Mouse (Mus musculus) frontal cortex, postnatal 14 days (tissue): ENCODE data around the gene Ror1.
A peak's percentile ranks its signal among the peaks of the same experiment; 100 is the strongest.

Experiments
- DNase-seq, 2 experiments: peaks; one replicate each; pipeline ENCODE4 v3.0.0; 2022; ENCODE audit warnings: low spot score in 2 of 2

Ror1 gene

DNA sequence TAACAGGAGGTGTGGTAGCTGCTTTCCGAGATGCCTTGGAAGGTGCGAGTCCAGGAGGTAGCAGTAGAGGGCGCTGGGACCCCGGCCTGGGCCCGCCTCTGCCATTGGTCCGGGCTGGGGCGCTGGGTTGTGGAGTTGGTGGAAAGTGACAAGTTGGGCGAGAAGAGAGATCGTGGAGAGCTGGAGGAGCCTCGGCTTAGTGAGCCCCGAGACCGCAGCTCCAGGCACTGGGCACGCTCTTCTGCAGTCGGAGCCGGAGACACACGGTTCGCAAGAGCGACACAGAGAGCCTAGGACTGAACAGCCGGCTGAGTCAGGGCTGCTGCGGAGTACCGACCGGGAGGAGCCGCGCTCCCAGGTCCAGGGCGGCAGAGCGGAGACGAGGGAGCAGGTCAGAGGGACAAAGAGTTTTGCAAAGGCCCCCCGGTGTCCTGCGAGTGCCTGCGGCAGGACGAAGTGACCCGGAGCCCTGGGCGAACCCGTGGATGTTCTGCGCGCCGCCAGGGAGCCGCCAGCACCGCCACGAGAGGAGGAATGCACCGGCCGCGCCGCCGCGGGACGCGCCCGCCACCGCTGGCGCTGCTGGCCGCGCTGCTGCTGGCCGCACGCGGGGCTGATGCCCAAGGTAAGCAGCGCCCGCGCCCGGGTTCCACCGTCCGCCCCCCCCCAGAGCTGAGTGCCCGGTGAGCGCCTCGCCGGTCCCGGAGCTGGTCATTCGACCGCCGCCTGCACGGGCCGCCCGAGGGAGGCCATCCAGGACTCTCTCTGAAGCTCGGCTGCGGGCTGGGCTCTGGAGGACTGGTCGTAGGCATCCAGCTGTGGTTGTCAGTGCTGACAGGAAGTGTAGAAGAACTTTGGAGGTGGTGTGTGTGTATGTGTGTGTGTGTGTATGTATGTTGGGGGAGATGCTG lies at the start of gene Ror1:
Ror1 (plus strand) TSS at position 107 of the 911 bp plus-strand sequence.
- peak; percentile 70 to 87 for DNase-seq

GRCm38 (mm10) chr4:100047066-100047465 lies 48.5 kb upstream of the Ror1 start:
- no peak for DNase-seq

- no peak for DNase-seq
Measured at GRCm38 (mm10) chr4:100048351-100048950, 47.1 kb upstream of the Ror1 start.

GRCm38 (mm10) chr4:100051767-100052166 lies 43.8 kb upstream of the Ror1 start:
- DNase-seq: no peak

- no peak for DNase-seq
Measured at GRCm38 (mm10) chr4:100052258-100052657, 43.3 kb upstream of the Ror1 start.

GRCm38 (mm10) chr4:100056046-100056445 lies 39.5 kb upstream of the Ror1 start:
- DNase-seq: no peak

- no peak for DNase-seq
Measured at GRCm38 (mm10) chr4:100056446-100056845, 39.1 kb upstream of the Ror1 start.

- no peak for DNase-seq
Measured at GRCm38 (mm10) chr4:100057381-100057780, 38.2 kb upstream of the Ror1 start.

DNA sequence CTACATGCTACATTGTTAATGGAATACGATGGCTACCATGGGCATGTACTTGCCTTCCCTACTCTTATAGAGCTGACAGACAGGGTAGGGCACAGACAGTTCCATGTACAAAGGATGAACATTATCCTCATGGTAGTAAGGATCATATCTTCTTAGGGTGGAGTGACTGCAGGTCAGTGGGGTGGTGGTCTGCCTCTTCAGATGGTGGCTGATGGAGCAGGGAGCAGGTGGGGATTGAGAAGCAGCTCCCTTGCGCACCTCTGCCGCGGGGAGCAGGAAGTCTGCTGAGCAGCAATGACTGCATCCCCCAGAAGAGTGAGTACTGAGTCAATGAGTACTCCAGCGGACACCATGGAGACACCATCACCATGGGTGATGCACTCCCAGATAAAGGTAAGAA lies 37.0 kb upstream of the Ror1 start:
- no peak for DNase-seq

GRCm38 (mm10) chr4:100059811-100060210 lies 35.8 kb upstream of the Ror1 start:
- no peak for DNase-seq

- DNase-seq: no peak
Measured at GRCm38 (mm10) chr4:100061396-100062066, 34.1 kb upstream of the Ror1 start.

DNA sequence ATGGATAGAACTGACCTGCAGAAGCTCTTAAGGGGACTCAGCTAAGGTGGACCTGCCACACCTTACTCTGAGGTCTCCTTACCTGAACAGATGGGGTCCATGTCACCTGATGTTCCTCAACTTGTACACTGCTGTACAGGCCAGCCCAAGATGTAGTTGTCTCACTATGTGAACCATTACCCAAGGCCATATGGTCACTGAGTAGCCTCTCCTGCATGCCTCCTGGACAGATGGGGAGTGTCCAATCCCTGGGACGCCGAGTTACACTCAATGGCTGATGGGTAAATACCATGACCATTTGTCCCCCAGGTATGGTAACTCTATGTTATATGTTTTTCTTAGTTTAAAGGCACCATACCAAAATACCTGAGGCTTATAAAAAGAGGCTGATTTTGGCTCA lies 29.9 kb upstream of the Ror1 start:
- DNase-seq: no peak

DNA sequence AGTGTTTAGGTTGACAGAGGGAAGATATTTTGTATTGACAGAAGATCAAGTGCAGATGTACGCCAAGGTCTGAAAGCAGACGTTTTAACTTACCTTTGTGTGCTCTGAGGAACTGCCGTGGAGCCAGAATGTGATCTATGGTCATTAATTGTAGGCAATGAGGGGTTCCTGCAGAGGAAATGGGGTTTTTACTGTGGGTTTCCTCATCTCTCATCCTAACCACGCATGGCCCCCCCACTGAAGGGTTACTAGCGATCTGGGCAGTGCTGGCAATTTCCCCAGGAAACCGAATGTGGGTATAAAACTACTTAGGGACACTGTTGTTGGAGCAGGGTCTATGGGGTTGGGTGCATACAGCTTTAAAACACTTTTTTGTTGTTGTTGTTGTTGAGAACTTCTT lies 25.5 kb upstream of the Ror1 start:
- no peak for DNase-seq

- no peak for DNase-seq
Measured at GRCm38 (mm10) chr4:100096596-100097181, 1.1 kb downstream of the Ror1 start.

DNA sequence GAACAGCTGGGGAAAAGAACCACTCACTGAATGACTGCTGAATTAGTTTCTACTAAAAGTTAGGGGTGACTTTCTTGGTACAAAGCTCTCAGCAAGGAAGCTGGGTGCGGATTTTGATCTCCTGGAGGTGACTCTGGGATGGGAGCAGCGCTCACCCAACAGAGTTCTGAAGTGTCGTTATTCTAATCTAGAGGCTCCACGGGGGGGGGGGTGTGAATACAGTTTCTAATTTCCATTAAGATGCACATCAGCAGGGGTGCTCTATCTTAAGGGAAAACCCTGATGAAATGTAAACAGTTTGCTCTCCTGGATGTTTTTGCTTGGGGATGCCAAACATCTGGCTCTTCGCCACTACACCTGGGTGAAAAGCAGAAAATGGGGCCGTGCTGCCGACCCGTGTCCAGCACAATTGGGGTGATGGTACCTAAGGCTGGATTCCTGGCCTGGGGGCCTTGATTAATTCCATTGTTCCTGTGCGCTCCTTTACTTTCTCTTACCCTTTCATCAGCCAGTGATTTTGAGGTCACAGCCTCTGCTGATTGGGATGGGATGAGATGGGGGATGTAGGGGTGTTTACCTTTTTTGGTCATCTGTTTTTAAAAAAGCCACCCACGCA lies 1.9 kb downstream of the Ror1 start:
- DNase-seq: no peak

GRCm38 (mm10) chr4:100101066-100101820 lies 5.7 kb downstream of the Ror1 start:
- no peak for DNase-seq

DNA sequence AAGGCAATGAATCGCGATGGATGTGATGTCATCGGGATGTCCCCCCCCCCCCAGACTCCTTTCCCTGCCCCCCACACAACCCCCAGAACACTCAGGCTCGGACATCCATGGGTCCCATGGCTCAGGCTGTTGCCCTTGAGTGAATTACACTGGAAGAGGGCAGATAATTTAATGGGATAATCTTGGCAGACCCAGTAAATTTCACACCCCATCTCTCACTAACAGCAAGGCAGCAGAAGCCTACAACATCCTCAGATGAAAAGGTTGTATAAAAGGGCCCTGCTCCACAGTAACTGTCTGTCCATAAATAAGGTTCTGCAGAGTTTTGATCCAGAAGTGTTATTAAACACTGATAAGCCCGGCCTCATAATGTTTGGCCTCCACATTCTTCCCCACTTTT lies 6.3 kb downstream of the Ror1 start:
- DNase-seq: no peak

GRCm38 (mm10) chr4:100104241-100104640 lies 8.7 kb downstream of the Ror1 start:
- no peak for DNase-seq

- DNase-seq: no peak
Measured at GRCm38 (mm10) chr4:100107593-100107992, 12.0 kb downstream of the Ror1 start.

GRCm38 (mm10) chr4:100108551-100108950 lies 13.0 kb downstream of the Ror1 start:
- no peak for DNase-seq

DNA sequence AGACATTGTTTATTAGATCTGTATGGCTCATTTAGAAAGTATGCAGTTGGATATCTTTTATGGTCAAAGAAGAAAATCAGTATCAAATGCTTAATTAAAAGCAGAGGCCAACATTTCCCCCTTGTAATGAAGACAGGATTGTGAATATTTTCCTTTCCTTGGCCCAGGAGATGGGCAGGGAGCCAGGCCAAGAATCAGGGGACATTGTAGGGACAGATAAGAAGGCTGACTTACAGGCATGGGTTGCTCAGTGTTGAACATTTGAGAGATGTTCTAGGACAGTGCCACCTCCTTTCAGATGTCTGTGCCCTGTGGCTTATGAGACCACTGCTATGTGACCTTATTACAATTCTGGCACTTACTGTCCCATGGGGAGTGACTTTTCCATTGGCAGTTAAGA lies 18.6 kb downstream of the Ror1 start:
- DNase-seq: no peak
